8 mouse cellular contexts compared by ENCODE assay signal in the genomic region with DNA sequence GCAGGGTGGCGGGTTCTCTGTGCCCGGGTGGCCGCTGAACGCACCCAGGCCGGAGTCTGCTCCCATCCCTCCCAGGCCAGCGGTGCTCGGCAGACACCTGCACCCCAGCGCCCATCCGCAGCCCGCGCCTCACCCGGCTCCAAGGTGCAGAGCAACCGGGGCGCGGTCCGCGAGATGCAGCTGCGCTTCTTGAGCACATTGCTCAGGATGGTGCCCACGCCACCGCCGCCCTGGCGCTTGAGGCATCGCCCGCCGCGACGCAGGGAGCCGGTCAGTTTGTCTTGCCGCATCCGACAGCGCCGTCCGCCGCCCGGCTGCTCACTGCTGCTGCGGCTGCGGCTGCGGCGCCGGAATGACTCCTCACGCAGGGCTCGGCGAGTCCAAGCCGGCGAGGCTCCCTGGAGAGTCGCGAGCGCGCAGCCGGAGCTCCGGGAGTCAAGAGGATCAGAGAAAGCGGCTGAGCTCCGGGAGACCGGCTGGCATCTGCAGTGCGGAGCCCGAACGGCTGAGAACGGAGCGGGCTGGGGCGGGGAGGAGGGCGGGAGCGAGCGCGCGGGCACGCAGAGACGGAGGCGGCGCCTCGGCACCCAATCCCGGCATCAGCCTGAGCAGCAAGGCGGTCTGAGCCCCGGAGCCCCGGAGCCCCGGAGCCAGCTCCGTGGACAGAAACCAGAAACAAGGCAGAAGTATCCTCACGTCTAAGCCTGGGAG. TPM values are rescaled to one million over a fixed set of nuclear protein-coding genes. Genes with fewer than 3 reads are reported as not detected.
DNase-seq lines count a peak whose midpoint lies in the region; ATAC-seq and TF ChIP-seq lines count a peak whose summit lies in the region.

No protein-coding gene starts in this region.

- H3K9ac ChIP-seq in hindbrain, embryonic 12.5 days, result peak overlapping the region; percentile 78
- peak overlapping the region; percentile 69 for H3K9ac ChIP-seq in lung, embryonic 16.5 days (ENCODE audit: low read length)

- DNase-seq in Muller cell, postnatal 12 days (ENCODE audit: inconsistent ontology term), result peak; percentile 78
- DNase-seq in cerebellum, adult 2 months, result peak; percentile 86 to 89
- DNase-seq in layer of hippocampus, postnatal 10 days (ENCODE audit: low spot score in 2 of 2), result peak; percentile 74 to 82
- peak; percentile 16 for DNase-seq in ovary, postnatal 10 days (ENCODE audit: low spot score)
- DNase-seq in thymus, postnatal 36 days, result peak; percentile 49 to 59

- no peaks in the 10 kb centered on the region for H3K27me3 ChIP-seq in cerebellum, adult 2 months (ENCODE audit: control insufficient read depth, insufficient read depth, low read length)
- peaks cover 22% of the 10 kb centered on the region for H3K27me3 ChIP-seq in hindbrain, embryonic 12.5 days
- peaks cover 32% of the 10 kb centered on the region for H3K27me3 ChIP-seq in lung, embryonic 16.5 days (ENCODE audit: control insufficient read depth, insufficient read depth, low read depth, low read length)

- no peak for TF ChIP-seq CTCF in cerebellum, adult 2 months (IDR thresholded peaks at IDR 0.05; ENCODE audit: borderline replicate concordance, insufficient read depth, low read depth, low read length)

- TF ChIP-seq POLR2A in cerebellum, adult 2 months (IDR thresholded peaks at IDR 0.05; ENCODE audit: borderline replicate concordance, insufficient read depth, low read length), result peak; percentile 64

- H3K4me2 ChIP-seq in hindbrain, embryonic 12.5 days (replicated peaks), result peak overlapping the region; percentile 72
- peak overlapping the region; percentile 99 for H3K4me2 ChIP-seq in lung, embryonic 16.5 days (ENCODE audit: low read depth, low read length)

- H3K4me3 ChIP-seq in cerebellum, adult 2 months (replicated peaks; ENCODE audit: insufficient read depth, low read depth, low read length), result peak overlapping the region; percentile 61
- H3K4me3 ChIP-seq in hindbrain, embryonic 12.5 days, result peak overlapping the region; percentile 66
- H3K4me3 ChIP-seq in lung, embryonic 16.5 days (ENCODE audit: low read length), result peak overlapping the region; percentile 72

- peak; percentile 82 for ATAC-seq in frontal cortex, adult (ENCODE audit: low TSS enrichment)
- peak; percentile 93 for ATAC-seq in hindbrain, embryonic 12.5 days (ENCODE audit: low FRiP score)
- peak; percentile 87 for ATAC-seq in lung, embryonic 16.5 days (ENCODE audit: low read depth)

- peaks cover 4% of the 10 kb centered on the region for H3K4me1 ChIP-seq in cerebellum, adult 2 months (ENCODE audit: control insufficient read depth, insufficient read depth, low read length)
- peaks cover 19% of the 10 kb centered on the region for H3K4me1 ChIP-seq in hindbrain, embryonic 12.5 days
- H3K4me1 ChIP-seq in lung, embryonic 16.5 days (replicated peaks; ENCODE audit: control insufficient read depth, insufficient read depth, low read length), result peaks cover 17% of the 10 kb centered on the region

- no peaks in the 10 kb centered on the region for H3K36me3 ChIP-seq in hindbrain, embryonic 12.5 days
- no peaks in the 10 kb centered on the region for H3K36me3 ChIP-seq in lung, embryonic 16.5 days (ENCODE audit: control insufficient read depth, insufficient read depth, low read length)

- under 1% methylated on average over 77 of the region's 77 CpGs for WGBS in cerebellum, adult 2 months
- under 1% methylated on average over 74 of the region's 77 CpGs for WGBS in hindbrain, embryonic 12.5 days
- under 1% methylated on average over 76 of the region's 77 CpGs for WGBS in lung, embryonic 16.5 days

- peak overlapping the region; percentile 74 for H3K27ac ChIP-seq in cerebellum, adult 2 months (ENCODE audit: insufficient read depth, low read length)
- peak overlapping the region; percentile 88 for H3K27ac ChIP-seq in hindbrain, embryonic 12.5 days
- no peak overlapping the region for H3K27ac ChIP-seq in lung, embryonic 16.5 days (ENCODE audit: low read length)

- H3K9me3 ChIP-seq in hindbrain, embryonic 12.5 days (replicated peaks), result no peaks in the 10 kb centered on the region
- no peaks in the 10 kb centered on the region for H3K9me3 ChIP-seq in lung, embryonic 16.5 days (ENCODE audit: control insufficient read depth, low read length)

RNA-seq across cellular contexts. Expression of a gene that starts 40.4 kb away (rescaled TPM):
- 25.8 and 26.0 TPM in 2 replicates for polyA plus RNA-seq in cerebellum, adult 2 months (2012; rRNA removed)
- 6.7 and 7.9 TPM in 2 replicates for polyA plus RNA-seq in hindbrain, embryonic 12.5 days (2016; fragmentation: Nextera tagmentation; extraction: Ambion mirVana)
- total RNA-seq in layer of hippocampus, postnatal 10 days (2021), result 10 to 100 TPM; 42.0 to 44.1 TPM
- polyA plus RNA-seq in lung, embryonic 16.5 days (2015; fragmentation: Nextera tagmentation; extraction: Ambion mirVana), result 2.8 and 3.0 TPM in 2 replicates

RNA-seq across cellular contexts. Expression of a gene that starts 54.2 kb away (rescaled TPM):
- polyA plus RNA-seq in cerebellum, adult 2 months (2012; rRNA removed), result 48.6 and 49.2 TPM in 2 replicates
- 50.8 and 54.1 TPM in 2 replicates for polyA plus RNA-seq in hindbrain, embryonic 12.5 days (2016; fragmentation: Nextera tagmentation; extraction: Ambion mirVana)
- total RNA-seq in layer of hippocampus, postnatal 10 days (2021), result 10 to 100 TPM; 75.8 to 79.0 TPM
- 38.2 and 38.8 TPM in 2 replicates for polyA plus RNA-seq in lung, embryonic 16.5 days (2015; fragmentation: Nextera tagmentation; extraction: Ambion mirVana)

Comparison
In these comparisons a context has a peak if more than half of its experiments do, and no peak if none do; other contexts are left out.
1. DNase-seq: peak in every context shown above with its lines; median percentile 88 in cerebellum, adult 2 months; 78 in Muller cell, postnatal 12 days; 78 in layer of hippocampus, postnatal 10 days; 54 in thymus, postnatal 36 days; 16 in ovary, postnatal 10 days.